Mouse (Mus musculus): ENCODE measurements around the gene Efhd2.

Efhd2 gene

GRCm38 (mm10) chr4:141874601-141875460 lies at the start of gene Efhd2:
Efhd2 (minus strand) TSS chr4:141874920.
- DNase-seq (ENCODE audit: inconsistent ontology term) = peak; percentile 89

GRCm38 (mm10) chr4:141923961-141924360 lies 49.2 kb upstream of the Efhd2 start:
- DNase-seq (ENCODE audit: inconsistent ontology term) = no peak

- DNase-seq (ENCODE audit: inconsistent ontology term) = peak; percentile 45
Measured at GRCm38 (mm10) chr4:141920391-141920790, 45.7 kb upstream of the Efhd2 start.

- no peak for DNase-seq (ENCODE audit: inconsistent ontology term)
Measured at GRCm38 (mm10) chr4:141917735-141918419, 43.2 kb upstream of the Efhd2 start.

GRCm38 (mm10) chr4:141914040-141914439 lies 39.3 kb upstream of the Efhd2 start:
- peak; percentile 79 for DNase-seq (ENCODE audit: inconsistent ontology term)

- DNase-seq (ENCODE audit: inconsistent ontology term) = no peak
Measured at GRCm38 (mm10) chr4:141913201-141913993, 38.7 kb upstream of the Efhd2 start.

GRCm38 (mm10) chr4:141904710-141905109 lies 30.0 kb upstream of the Efhd2 start:
- DNase-seq (ENCODE audit: inconsistent ontology term) = no peak

GRCm38 (mm10) chr4:141902479-141902858 lies 27.7 kb upstream of the Efhd2 start:
- DNase-seq (ENCODE audit: inconsistent ontology term) = no peak

GRCm38 (mm10) chr4:141901711-141902478 lies 27.2 kb upstream of the Efhd2 start:
- DNase-seq (ENCODE audit: inconsistent ontology term) = no peak

GRCm38 (mm10) chr4:141900421-141900820 lies 25.7 kb upstream of the Efhd2 start:
- DNase-seq (ENCODE audit: inconsistent ontology term) = no peak

- DNase-seq (ENCODE audit: inconsistent ontology term) = peak; percentile 88
Measured at GRCm38 (mm10) chr4:141899936-141900335, 25.2 kb upstream of the Efhd2 start.

GRCm38 (mm10) chr4:141898905-141899304 lies 24.2 kb upstream of the Efhd2 start:
- no peak for DNase-seq (ENCODE audit: inconsistent ontology term)

GRCm38 (mm10) chr4:141897838-141898237 lies 23.1 kb upstream of the Efhd2 start:
- no peak for DNase-seq (ENCODE audit: inconsistent ontology term)

- no peak for DNase-seq (ENCODE audit: inconsistent ontology term)
Measured at GRCm38 (mm10) chr4:141897225-141897624, 22.5 kb upstream of the Efhd2 start.

GRCm38 (mm10) chr4:141895772-141896171 lies 21.1 kb upstream of the Efhd2 start:
- DNase-seq (ENCODE audit: inconsistent ontology term) = no peak

GRCm38 (mm10) chr4:141893157-141893784 lies 18.6 kb upstream of the Efhd2 start:
- DNase-seq (ENCODE audit: inconsistent ontology term) = no peak

- DNase-seq (ENCODE audit: inconsistent ontology term) = no peak
Measured at GRCm38 (mm10) chr4:141886385-141886968, 11.8 kb upstream of the Efhd2 start.

GRCm38 (mm10) chr4:141885451-141885850 lies 10.7 kb upstream of the Efhd2 start:
- no peak for DNase-seq (ENCODE audit: inconsistent ontology term)

GRCm38 (mm10) chr4:141882858-141883257 lies 8.1 kb upstream of the Efhd2 start:
- DNase-seq (ENCODE audit: inconsistent ontology term) = no peak

GRCm38 (mm10) chr4:141881950-141882349 lies 7.2 kb upstream of the Efhd2 start:
- DNase-seq (ENCODE audit: inconsistent ontology term) = no peak

All from Muller cell, postnatal 12 days (primary cell).